Mouse (Mus musculus) layer of hippocampus, postnatal 36 days (tissue): Measurements from ENCODE around the gene Cyct. TPM values are rescaled to one million over a fixed set of nuclear protein-coding genes. Genes with fewer than 3 reads are reported as not detected.
A peak's percentile ranks its signal among the peaks of the same experiment; 100 is the strongest.

ENCODE experiments used
- DNase-seq, 2 experiments: peaks; one replicate each; pipeline ENCODE4 v3.0.0; 2022
- total RNA-seq, 2 experiments: library from RNA; stranded (reverse); gene quantifications; 2 replicates each; pipeline ENCODE4 v1.2.3; 2021

Gene Cyct
- total RNA-seq, result not detected

DNA sequence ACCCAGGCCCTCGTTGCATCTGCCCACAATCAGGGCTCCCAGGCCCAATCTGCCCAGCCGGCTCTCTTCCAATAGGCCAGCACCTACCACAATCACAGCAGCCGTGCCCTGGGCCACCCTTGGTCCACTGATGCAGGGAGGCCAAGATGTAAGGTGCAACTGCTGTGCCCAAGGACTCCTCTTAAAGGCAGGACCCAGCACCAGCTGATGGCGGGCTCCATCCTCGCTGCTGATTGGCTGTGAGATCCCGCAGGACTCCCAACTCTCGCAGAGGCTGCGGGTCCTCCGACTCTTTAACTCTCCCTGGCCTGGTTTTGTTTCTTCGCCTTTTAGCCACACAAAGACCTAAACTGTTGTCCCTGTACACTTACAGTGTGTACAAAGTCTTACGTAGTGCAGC, at the start of gene Cyct:
Cyct (minus strand) TSS at position 225 of the 400 bp plus-strand sequence.
- DNase-seq, result no peak

DNA sequence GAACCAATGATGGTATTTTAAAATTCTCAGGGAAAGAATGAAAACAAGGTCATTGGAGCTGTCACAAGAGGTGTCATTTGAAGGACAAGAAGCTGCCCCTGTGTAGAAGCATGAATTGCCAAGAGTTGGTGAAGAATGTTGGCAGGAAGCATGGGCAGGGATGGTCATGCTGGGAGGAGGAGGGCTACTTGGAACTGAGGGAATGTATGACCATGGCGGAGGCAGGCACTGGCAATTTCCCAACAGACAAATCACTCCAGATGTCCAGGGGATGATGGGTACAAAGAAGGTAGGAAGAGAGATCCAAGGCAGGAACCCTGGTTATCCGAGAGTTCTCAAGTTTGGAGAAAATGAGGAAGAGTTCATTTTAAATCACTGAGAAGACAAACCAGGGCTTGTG, 49.7 kb upstream of the Cyct start:
- DNase-seq, result no peak

DNA sequence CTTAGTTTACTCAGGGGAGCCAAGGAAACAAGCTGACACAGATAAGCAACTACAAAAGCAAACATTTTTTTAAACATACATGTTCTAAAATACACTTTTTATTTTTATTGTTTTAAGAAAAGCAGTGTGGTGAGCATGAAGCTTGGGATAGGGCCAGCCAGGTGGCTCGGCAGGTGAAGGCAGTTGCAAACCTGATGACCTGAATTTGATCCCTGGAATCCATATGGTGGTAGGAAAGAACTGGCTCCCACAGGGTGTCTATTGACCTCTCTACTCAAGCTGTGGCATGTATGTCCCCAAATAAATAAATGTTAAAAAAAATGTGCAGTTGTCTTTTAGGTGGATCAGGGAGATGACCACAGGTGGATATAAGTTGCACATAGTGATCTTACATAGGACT, 49.3 kb upstream of the Cyct start:
- no peak for DNase-seq

DNA sequence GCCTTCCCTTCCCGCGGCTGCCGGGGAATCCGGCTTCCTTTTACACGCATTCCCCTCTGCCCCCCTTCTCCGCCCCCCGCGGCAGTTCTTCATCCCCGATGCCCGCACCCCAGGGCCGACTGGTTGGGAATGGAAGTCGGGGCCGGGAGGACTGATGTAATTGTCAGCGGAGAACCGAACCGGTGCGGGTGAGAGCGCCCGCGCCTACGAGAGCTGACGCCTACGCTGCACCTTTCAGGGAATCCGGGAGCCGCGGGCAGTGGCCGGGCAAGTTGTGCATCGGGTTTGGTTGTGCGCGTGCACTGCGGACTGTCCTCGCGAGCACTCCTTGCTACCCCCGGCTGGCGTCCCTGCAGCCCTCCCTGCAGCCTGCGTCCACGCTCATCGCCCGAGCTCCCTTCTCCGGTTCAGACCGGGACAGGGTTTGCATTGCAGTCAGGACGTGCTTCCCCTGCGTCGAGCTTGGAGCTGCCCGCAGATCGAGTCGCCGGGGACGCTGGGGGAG, 46.7 kb upstream of the Cyct start:
- peak; percentile 72 to 73 for DNase-seq

GRCm38 (mm10) chr2:76406151-76406936, 46.1 kb upstream of the Cyct start, which contains the start of gene Osbpl6:
TSS of gene Osbpl6 (plus strand) at chr2:76406508.
- DNase-seq, result peak; percentile 76 to 81

GRCm38 (mm10) chr2:76405596-76406150, 45.4 kb upstream of the Cyct start:
- no peak for DNase-seq

DNA sequence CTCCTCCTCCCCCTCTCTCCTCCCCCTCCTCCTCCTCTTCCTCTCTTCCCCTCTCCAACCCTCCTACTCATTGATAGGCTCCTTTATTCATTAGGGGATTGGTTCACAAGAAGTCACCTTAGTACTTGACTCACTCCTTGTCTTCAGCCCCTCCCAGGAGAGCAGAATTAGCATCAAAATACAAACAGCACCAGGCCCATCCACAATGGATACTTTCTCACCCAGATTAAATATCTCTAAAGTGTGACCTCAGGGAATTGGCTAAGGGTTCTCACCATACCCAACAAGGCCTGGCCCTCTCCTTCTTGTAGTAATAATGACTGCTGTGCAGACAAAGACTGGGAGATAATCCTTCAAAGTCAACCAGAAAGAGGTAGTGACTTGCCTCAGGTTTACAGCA, 39.9 kb upstream of the Cyct start:
- no peak for DNase-seq

GRCm38 (mm10) chr2:76386531-76386930, 26.3 kb upstream of the Cyct start:
- no peak for DNase-seq

- no peak for DNase-seq
Observed at GRCm38 (mm10) chr2:76378646-76379045, 18.4 kb upstream of the Cyct start.

GRCm38 (mm10) chr2:76374544-76375206, 14.4 kb upstream of the Cyct start:
- DNase-seq, result no peak

DNA sequence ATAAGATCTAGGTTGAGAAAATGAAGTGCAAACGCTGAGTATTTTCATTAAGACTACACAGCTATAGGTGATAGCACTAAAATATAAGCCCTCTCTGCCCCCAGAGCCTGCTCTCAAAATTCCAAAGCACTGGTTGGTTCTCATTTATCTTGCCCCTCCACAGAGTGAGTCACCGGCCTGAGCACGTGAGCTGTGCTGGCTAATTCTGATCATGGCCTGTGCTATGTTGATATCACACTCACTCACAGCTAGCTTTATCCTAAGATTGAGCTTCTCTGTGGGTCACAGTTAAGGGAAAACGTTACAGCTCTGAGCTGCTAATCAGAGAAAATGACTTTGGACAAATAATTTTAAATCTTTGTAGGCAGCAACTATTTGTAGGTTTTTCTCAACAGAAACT, 12.0 kb upstream of the Cyct start:
- no peak for DNase-seq

DNA sequence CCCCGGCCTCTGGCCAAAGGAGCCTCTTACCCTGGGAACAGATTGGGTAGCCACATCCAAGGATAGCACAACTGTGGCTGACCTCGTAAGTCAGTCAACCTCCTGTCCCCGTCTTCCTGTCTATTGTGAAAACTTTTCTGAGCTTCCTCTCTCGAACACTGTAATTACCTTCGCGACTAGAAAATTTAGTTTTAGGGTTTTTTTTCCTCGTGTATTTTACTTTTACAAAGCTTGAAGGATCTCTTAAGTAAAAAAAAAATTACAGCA, 10.3 kb upstream of the Cyct start:
- no peak for DNase-seq

DNA sequence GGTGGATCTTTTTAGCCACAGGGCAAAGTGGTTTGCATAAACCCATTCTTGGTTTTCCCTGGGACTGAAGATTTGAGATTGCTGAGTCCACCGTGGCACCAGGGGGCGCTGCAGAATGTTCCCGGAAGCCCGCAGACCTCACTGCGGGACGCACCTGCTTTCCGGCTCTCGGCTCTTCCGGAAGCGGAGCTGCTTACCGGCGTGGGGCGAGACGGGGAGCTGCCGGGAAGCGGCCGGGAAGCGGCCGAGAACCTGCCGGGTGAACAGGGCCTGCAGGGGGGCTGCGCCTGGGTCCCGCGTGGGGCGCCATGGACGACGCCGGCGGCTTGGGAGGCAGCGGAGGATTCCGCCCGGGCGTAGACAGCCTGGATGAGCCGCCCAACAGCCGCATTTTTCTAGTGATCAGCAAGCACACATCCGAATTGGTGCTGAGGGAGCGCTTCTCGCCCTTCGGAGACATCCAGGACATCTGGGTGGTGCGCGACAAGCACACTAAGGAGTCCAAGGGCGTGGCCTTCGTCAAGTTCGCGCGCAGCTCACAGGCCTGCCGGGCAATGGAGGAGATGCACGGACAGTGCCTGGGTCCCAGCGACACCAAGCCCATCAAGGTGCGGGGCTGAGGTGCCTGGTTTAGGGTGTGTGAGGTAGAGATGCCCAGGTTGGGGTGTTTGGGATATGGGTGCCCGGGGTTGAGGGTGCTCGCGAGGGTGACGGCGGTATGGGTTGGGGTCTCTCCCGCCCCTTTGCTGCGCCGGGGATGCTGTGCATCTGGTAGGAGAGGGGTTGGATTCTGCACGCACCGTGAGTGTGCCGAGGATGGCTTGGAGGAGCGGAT, 9.8 kb upstream of the Cyct start, which contains the start of gene Rbm45:
Rbm45 (plus strand) TSS at position 164 of the 835 bp plus-strand sequence.
- DNase-seq, result peak; percentile 85 to 87

DNA sequence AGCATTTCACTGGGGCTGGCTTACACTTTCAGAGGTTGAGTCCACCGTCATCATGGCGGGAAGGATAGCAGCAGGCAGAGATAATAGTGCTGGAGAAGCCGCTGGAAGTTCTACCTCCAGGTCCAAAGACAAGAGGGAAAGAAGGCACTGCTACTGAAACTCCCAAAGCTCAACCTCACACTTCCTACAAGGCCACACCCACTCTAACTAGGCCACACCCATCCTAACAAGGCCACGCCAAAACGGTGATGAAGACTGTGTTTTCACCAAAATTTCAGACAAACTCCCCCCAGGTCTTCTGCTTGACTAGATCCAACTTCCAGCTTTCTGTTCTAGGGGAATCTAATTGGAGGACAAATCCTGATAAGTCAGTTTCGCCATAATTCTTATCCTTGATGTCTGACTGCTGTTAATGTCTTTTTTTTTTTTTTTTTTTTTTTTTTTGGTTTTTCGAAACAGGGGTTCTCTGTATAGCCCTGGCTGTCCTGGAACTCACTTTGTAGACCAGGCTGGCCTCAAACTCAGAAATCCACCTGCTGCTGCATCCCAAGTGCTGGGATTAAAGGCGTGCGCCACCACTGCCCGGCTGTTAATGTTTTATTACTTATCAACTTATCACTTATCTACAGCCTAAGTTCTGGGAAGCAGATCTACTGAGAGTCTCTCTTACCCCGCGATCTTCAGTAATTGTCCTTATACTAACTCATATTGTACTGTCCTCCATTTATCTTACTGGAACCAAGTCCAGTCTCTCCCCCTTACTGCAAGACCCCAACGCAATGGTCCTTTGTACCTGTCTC, 8.8 kb upstream of the Cyct start:
- no peak for DNase-seq

DNA sequence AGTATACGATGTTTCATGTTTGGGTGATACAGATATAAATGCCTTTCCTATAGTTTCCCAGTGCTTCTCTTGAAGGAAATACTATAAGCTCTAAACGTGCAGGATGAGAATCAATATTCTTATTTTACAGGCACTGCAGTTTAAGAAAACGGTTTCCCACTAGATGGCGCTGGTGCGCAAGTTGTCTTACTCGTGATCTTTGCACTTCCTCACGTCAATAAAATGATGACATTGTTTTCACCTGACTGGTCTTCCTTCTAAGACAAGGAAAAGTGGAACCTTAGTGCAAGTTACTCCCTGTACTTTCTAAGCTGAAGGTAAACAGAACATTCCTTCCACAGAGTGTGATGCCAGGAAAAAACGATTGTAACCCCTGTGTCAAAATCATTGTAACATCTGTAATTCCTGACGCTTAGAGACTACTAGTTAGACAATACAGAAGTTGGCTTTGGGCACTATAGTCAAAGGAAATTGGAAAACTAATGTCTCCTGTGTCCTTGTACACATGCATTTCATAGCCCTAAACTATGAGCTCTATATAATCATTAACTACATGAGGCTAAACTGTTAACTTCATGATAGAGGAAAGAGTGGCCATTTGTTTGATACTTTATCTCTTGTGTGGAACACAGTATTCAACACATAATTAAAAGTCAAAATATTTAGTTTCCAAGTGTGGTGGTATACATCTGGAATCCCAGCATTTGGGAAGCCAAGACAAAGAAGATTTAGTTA, 7.1 kb upstream of the Cyct start:
- DNase-seq, result peak; percentile 70 to 71

- DNase-seq, result no peak
Observed at GRCm38 (mm10) chr2:76365811-76366210, 5.6 kb upstream of the Cyct start.

DNA sequence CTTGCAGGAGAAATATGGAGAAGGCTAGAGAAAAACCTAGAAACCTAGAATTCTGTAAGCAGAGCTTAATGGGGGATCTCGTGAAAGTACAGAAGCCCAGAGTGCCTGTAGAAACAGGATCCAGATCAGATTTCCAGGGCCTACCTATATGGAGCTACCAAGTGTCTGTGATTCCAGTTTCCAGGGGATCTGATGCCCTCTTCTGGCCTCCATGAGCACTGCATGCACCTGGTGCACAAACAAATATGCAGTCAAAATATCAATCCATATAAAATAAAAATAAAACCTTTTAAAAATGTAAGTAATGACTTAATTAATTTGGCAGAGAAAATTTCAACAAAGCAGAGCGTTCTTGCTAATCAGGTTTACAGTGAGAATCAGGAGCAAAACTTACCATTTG, 1.9 kb upstream of the Cyct start:
- no peak for DNase-seq

GRCm38 (mm10) chr2:76347839-76348238, 12.4 kb downstream of the Cyct start:
- DNase-seq, result no peak

GRCm38 (mm10) chr2:76342146-76342545, 18.1 kb downstream of the Cyct start:
- no peak for DNase-seq

- DNase-seq, result peak in 1 of 2 experiments; percentile 11
Observed at GRCm38 (mm10) chr2:76338215-76339156, 21.8 kb downstream of the Cyct start, which contains the start of gene Pde11a. TSS of gene Pde11a (minus strand) at chr2:76338774.
